ENCODE assay signal across 14 mouse cellular contexts in genomic region chr2:33274719-33275490, GRCm38 (mm10). TPM values are rescaled to one million over a fixed set of nuclear protein-coding genes. Genes with fewer than 3 reads are reported as not detected.
DNase-seq lines count a peak whose midpoint lies in the region; ATAC-seq lines count a peak whose summit lies in the region.
"Had no signal": no experiment of that assay in that cellular context is flagged by ENCODE, and none has a peak within 500 bp of the region (broad histone marks: within the 10 kb centered on the region; RNA-seq: fewer than 3 reads in every experiment).

No protein-coding gene starts in this region.

- H3K27ac ChIP-seq in embryonic facial prominence, embryonic 15.5 days (replicated peaks): no peak overlapping the region
- no peak overlapping the region for H3K27ac ChIP-seq in embryonic facial prominence, embryonic 10.5 days (replicated peaks)
- H3K27ac ChIP-seq in heart, embryonic 10.5 days: peak overlapping the region; percentile 32
- H3K27ac ChIP-seq: embryonic facial prominence, embryonic 12.5 days; hindbrain, embryonic 12.5 days; intestine, embryonic 15.5 days; kidney, postnatal 0 days; midbrain, embryonic 10.5 days; neural tube, embryonic 13.5 days had no signal

- DNase-seq in embryonic facial prominence, embryonic 10.5 days (ENCODE audit: low spot score): no peak
- DNase-seq in heart, embryonic 10.5 days (ENCODE audit: low spot score): no peak
- DNase-seq in heart, postnatal 14 days: no peak
- peak; percentile 43 to 55 for DNase-seq in cerebellum, postnatal 25 days
- DNase-seq in skeletal muscle tissue, adult 2 months (ENCODE audit: low read depth, low spot score): peak; percentile 64
- DNase-seq: thymus, adult 2 months had no signal

- H3K9me3 ChIP-seq in embryonic facial prominence, embryonic 15.5 days (replicated peaks): no peaks in the 10 kb centered on the region
- H3K9me3 ChIP-seq in embryonic facial prominence, embryonic 10.5 days: no peaks in the 10 kb centered on the region
- H3K9me3 ChIP-seq in heart, embryonic 10.5 days: no peaks in the 10 kb centered on the region
- H3K9me3 ChIP-seq: embryonic facial prominence, embryonic 12.5 days; hindbrain, embryonic 12.5 days; intestine, embryonic 15.5 days; midbrain, embryonic 10.5 days; neural tube, embryonic 13.5 days had no signal

- 0 out of 2 replicates have a peak, but pooled peaks have one; percentile 22 for ATAC-seq in embryonic facial prominence, embryonic 15.5 days (ENCODE audit: insufficient number of reproducible peaks, low FRiP score, low TSS enrichment, low read depth)
- ATAC-seq in erythroid progenitor cell, adult 5-6 weeks (replicated peaks; ENCODE audit: low FRiP score, poor library complexity, severe bottlenecking): no peak
- ATAC-seq: intestine, embryonic 15.5 days had no signal

- 78% methylated on average over 12 of the region's 12 CpGs for WGBS in embryonic facial prominence, embryonic 15.5 days
- 90% methylated on average over 12 of the region's 12 CpGs for WGBS in embryonic facial prominence, embryonic 10.5 days
- 86% methylated on average over 12 of the region's 12 CpGs for WGBS in heart, embryonic 10.5 days

- H3K4me1 ChIP-seq in embryonic facial prominence, embryonic 15.5 days: peaks cover 9% of the 10 kb centered on the region; the same call in 1 of the 2 replicates
- H3K4me1 ChIP-seq in embryonic facial prominence, embryonic 10.5 days: peaks cover 9% of the 10 kb centered on the region
- H3K4me1 ChIP-seq in heart, embryonic 10.5 days: peaks cover 25% of the 10 kb centered on the region
- H3K4me1 ChIP-seq: hindbrain, embryonic 12.5 days; intestine, embryonic 15.5 days had no signal

- intact Hi-C loops in heart, postnatal 14 days (cut with DNase I): no loop called here

- H3K27me3 ChIP-seq in embryonic facial prominence, embryonic 15.5 days: no peaks in the 10 kb centered on the region
- H3K27me3 ChIP-seq in embryonic facial prominence, embryonic 10.5 days (replicated peaks; ENCODE audit: low read depth, poor library complexity, severe bottlenecking): no peaks in the 10 kb centered on the region
- no peaks in the 10 kb centered on the region for H3K27me3 ChIP-seq in heart, embryonic 10.5 days (ENCODE audit: insufficient read depth, poor library complexity, severe bottlenecking)
- H3K27me3 ChIP-seq: embryonic facial prominence, embryonic 12.5 days; hindbrain, embryonic 12.5 days; intestine, embryonic 15.5 days; neural tube, embryonic 13.5 days had no signal

- no peaks in the 10 kb centered on the region for H3K36me3 ChIP-seq in embryonic facial prominence, embryonic 15.5 days
- H3K36me3 ChIP-seq in embryonic facial prominence, embryonic 10.5 days (replicated peaks): no peaks in the 10 kb centered on the region
- H3K36me3 ChIP-seq in heart, embryonic 10.5 days: no peaks in the 10 kb centered on the region
- H3K36me3 ChIP-seq: embryonic facial prominence, embryonic 12.5 days; intestine, embryonic 15.5 days; midbrain, embryonic 10.5 days had no signal

- no peak overlapping the region for H3K4me2 ChIP-seq in embryonic facial prominence, embryonic 15.5 days (replicated peaks)
- H3K4me2 ChIP-seq: embryonic facial prominence, embryonic 12.5 days; hindbrain, embryonic 12.5 days; intestine, embryonic 15.5 days; neural tube, embryonic 13.5 days had no signal

- H3K4me3 ChIP-seq in embryonic facial prominence, embryonic 15.5 days (replicated peaks): no peak overlapping the region
- H3K4me3 ChIP-seq in embryonic facial prominence, embryonic 10.5 days: no peak overlapping the region
- no peak overlapping the region for H3K4me3 ChIP-seq in heart, embryonic 10.5 days
- H3K4me3 ChIP-seq: embryonic facial prominence, embryonic 12.5 days; hindbrain, embryonic 12.5 days; intestine, embryonic 15.5 days; midbrain, embryonic 10.5 days; neural tube, embryonic 13.5 days had no signal

- no peak overlapping the region for H3K9ac ChIP-seq in embryonic facial prominence, embryonic 15.5 days
- H3K9ac ChIP-seq: embryonic facial prominence, embryonic 12.5 days; hindbrain, embryonic 12.5 days; intestine, embryonic 15.5 days; neural tube, embryonic 13.5 days had no signal

RNA-seq across cellular contexts. Expression of gene Angptl2, which starts 59.0 kb away (rescaled TPM):
- polyA plus RNA-seq in embryonic facial prominence, embryonic 15.5 days (2015; fragmentation: Nextera tagmentation; extraction: Ambion mirVana): 59.2 and 62.1 TPM in 2 replicates
- polyA plus RNA-seq in embryonic facial prominence, embryonic 10.5 days (2016; fragmentation: Nextera tagmentation; extraction: Ambion mirVana): 30.1 and 33.8 TPM in 2 replicates
- polyA plus RNA-seq in heart, embryonic 10.5 days (2016; fragmentation: Nextera tagmentation; extraction: Ambion mirVana): 40.4 and 49.8 TPM in 2 replicates
- 10 to 100 TPM; 83.2 to 85.0 TPM for total RNA-seq in heart, postnatal 14 days (2021)
- 1.3 TPM in 1 of 2 replicates, not detected in the other for total RNA-seq in erythroid progenitor cell, adult 5-6 weeks (2015; ENCODE audit: low replicate concordance)
- 0.13 TPM in 1 of 2 replicates, not detected in the other for total RNA-seq in erythroid progenitor cell, adult 5-6 weeks (2017; ENCODE audit: low replicate concordance)

Comparison
In these comparisons a context has a peak if more than half of its experiments do, and no peak if none do; other contexts are left out.
1. DNase-seq: peak in cerebellum, postnatal 25 days (2 of 2) and skeletal muscle tissue, adult 2 months (single experiment); none in embryonic facial prominence, embryonic 10.5 days (single experiment), heart, embryonic 10.5 days (single experiment) and heart, postnatal 14 days (0 of 2).